Mouse (Mus musculus): ENCODE data around the gene Arhgap1. TPM values are rescaled to one million over a fixed set of nuclear protein-coding genes. Genes with fewer than 3 reads are reported as not detected.

The Arhgap1 gene
- polyA plus RNA-seq, 1 experiment, result 72.1 TPM

- peaks cover 1% of the 10 kb centered on the region; the same call in 1 of the 2 replicates for H3K4me1 ChIP-seq (ENCODE audit: control insufficient read depth, insufficient read depth, low read length)
- no peak overlapping the region for H3K4me3 ChIP-seq (ENCODE audit: insufficient read depth, low read length)
- H3K27ac ChIP-seq (ENCODE audit: insufficient read depth, low read length), result no peak overlapping the region
- TF ChIP-seq POLR2A (IDR thresholded peaks at IDR 0.05; ENCODE audit: extremely low read depth, insufficient read depth, low read length) (0 out of 2 replicates have a peak, but pooled peaks have one; percentile 3), CTCF (IDR thresholded peaks at IDR 0.05; ENCODE audit: extremely low read depth, insufficient read depth, low read length) (no peak)
Observed at GRCm38 (mm10) chr2:91644021-91644420, 5.6 kb upstream of the Arhgap1 start.

GRCm38 (mm10) chr2:91645354-91645753 is 4.3 kb upstream of the Arhgap1 start:
- no peak overlapping the region for H3K27ac ChIP-seq (ENCODE audit: insufficient read depth, low read length)
- TF ChIP-seq CTCF (IDR thresholded peaks at IDR 0.05; ENCODE audit: extremely low read depth, insufficient read depth, low read length) (no peak), POLR2A (IDR thresholded peaks at IDR 0.05; ENCODE audit: extremely low read depth, insufficient read depth, low read length) (no peak)
- H3K4me3 ChIP-seq (ENCODE audit: insufficient read depth, low read length), result no peak overlapping the region
- H3K4me1 ChIP-seq (ENCODE audit: control insufficient read depth, insufficient read depth, low read length), result peaks cover 1% of the 10 kb centered on the region; the same call in 1 of the 2 replicates

- Histone ChIP-seq H3K4me3 (ENCODE audit: insufficient read depth, low read length) (no peak overlapping the region), H3K27ac (ENCODE audit: insufficient read depth, low read length) (no peak overlapping the region), H3K4me1 (ENCODE audit: control insufficient read depth, insufficient read depth, low read length) (peaks cover 1% of the 10 kb centered on the region; the same call in 1 of the 2 replicates)
- no peak for TF ChIP-seq POLR2A (IDR thresholded peaks at IDR 0.05; ENCODE audit: extremely low read depth, insufficient read depth, low read length)
Observed at GRCm38 (mm10) chr2:91645811-91646210, 3.8 kb upstream of the Arhgap1 start.

- no peak overlapping the region for H3K27ac ChIP-seq (ENCODE audit: insufficient read depth, low read length)
- no peak overlapping the region for H3K4me3 ChIP-seq (ENCODE audit: insufficient read depth, low read length)
- TF ChIP-seq POLR2A (IDR thresholded peaks at IDR 0.05; ENCODE audit: extremely low read depth, insufficient read depth, low read length), result no peak
- TF ChIP-seq CTCF (IDR thresholded peaks at IDR 0.05; ENCODE audit: extremely low read depth, insufficient read depth, low read length), result peak; percentile 64
- peaks cover 1% of the 10 kb centered on the region; the same call in 1 of the 2 replicates for H3K4me1 ChIP-seq (ENCODE audit: control insufficient read depth, insufficient read depth, low read length)
Observed at GRCm38 (mm10) chr2:91646733-91647132, 2.9 kb upstream of the Arhgap1 start.

GRCm38 (mm10) chr2:91649152-91649551 is 508 bp upstream of the Arhgap1 start:
- H3K4me3 ChIP-seq (ENCODE audit: insufficient read depth, low read length), result peak overlapping the region; percentile 93
- H3K4me1 ChIP-seq (ENCODE audit: control insufficient read depth, insufficient read depth, low read length), result peaks cover 10% of the 10 kb centered on the region
- TF ChIP-seq CTCF (IDR thresholded peaks at IDR 0.05; ENCODE audit: extremely low read depth, insufficient read depth, low read length) (no peak), POLR2A (IDR thresholded peaks at IDR 0.05; ENCODE audit: extremely low read depth, insufficient read depth, low read length) (no peak)
- peak overlapping the region; percentile 93; the same call in 1 of the 2 replicates for H3K27ac ChIP-seq (ENCODE audit: insufficient read depth, low read length)

- H3K4me3 ChIP-seq (ENCODE audit: insufficient read depth, low read length), result peak overlapping the region; percentile 93
Observed at GRCm38 (mm10) chr2:91650360-91650995, 818 bp downstream of the Arhgap1 start.

GRCm38 (mm10) chr2:91651458-91652258 is 2.0 kb downstream of the Arhgap1 start:
- H3K27ac ChIP-seq (ENCODE audit: insufficient read depth, low read length), result no peak overlapping the region
- H3K4me3 ChIP-seq (ENCODE audit: insufficient read depth, low read length), result no peak overlapping the region
- H3K4me1 ChIP-seq (ENCODE audit: control insufficient read depth, insufficient read depth, low read length), result peaks cover 10% of the 10 kb centered on the region
- TF ChIP-seq CTCF (IDR thresholded peaks at IDR 0.05; ENCODE audit: extremely low read depth, insufficient read depth, low read length), result no peak
- no peak for TF ChIP-seq POLR2A (IDR thresholded peaks at IDR 0.05; ENCODE audit: extremely low read depth, insufficient read depth, low read length)

More at GRCm38 (mm10) chr2:91650360-91650995, 818 bp downstream of the Arhgap1 start:
- 0 out of 2 replicates have a peak overlapping the region, but pooled peaks have one; percentile 12 for H3K27ac ChIP-seq (ENCODE audit: insufficient read depth, low read length)
- TF ChIP-seq CTCF (IDR thresholded peaks at IDR 0.05; ENCODE audit: extremely low read depth, insufficient read depth, low read length) (no peak), POLR2A (IDR thresholded peaks at IDR 0.05; ENCODE audit: extremely low read depth, insufficient read depth, low read length) (no peak)
- peaks cover 10% of the 10 kb centered on the region for H3K4me1 ChIP-seq (ENCODE audit: control insufficient read depth, insufficient read depth, low read length)

GRCm38 (mm10) chr2:91652863-91653262 is 3.2 kb downstream of the Arhgap1 start:
- Histone ChIP-seq H3K4me1 (ENCODE audit: control insufficient read depth, insufficient read depth, low read length) (peaks cover 10% of the 10 kb centered on the region), H3K4me3 (ENCODE audit: insufficient read depth, low read length) (no peak overlapping the region), H3K27ac (ENCODE audit: insufficient read depth, low read length) (peak overlapping the region; percentile 32; the same call in 1 of the 2 replicates)
- TF ChIP-seq POLR2A (IDR thresholded peaks at IDR 0.05; ENCODE audit: extremely low read depth, insufficient read depth, low read length), result no peak
- TF ChIP-seq CTCF (IDR thresholded peaks at IDR 0.05; ENCODE audit: extremely low read depth, insufficient read depth, low read length), result no peak

GRCm38 (mm10) chr2:91655388-91655787 is 5.7 kb downstream of the Arhgap1 start:
- H3K4me1 ChIP-seq (ENCODE audit: control insufficient read depth, insufficient read depth, low read length), result peaks cover 10% of the 10 kb centered on the region
- H3K4me3 ChIP-seq (ENCODE audit: insufficient read depth, low read length), result no peak overlapping the region
- no peak overlapping the region for H3K27ac ChIP-seq (ENCODE audit: insufficient read depth, low read length)
- TF ChIP-seq POLR2A (IDR thresholded peaks at IDR 0.05; ENCODE audit: extremely low read depth, insufficient read depth, low read length) (no peak), CTCF (IDR thresholded peaks at IDR 0.05; ENCODE audit: extremely low read depth, insufficient read depth, low read length) (no peak)

Data from cortical plate, adult 2 months (tissue).